Mouse (Mus musculus) hindbrain, embryonic 11.5 days (tissue): ENCODE data around the gene Pltp. TPM values are rescaled to one million over a fixed set of nuclear protein-coding genes. Genes with fewer than 3 reads are reported as not detected.
"Not testable (repeated sequence)": the region's sequence is repeated elsewhere in the genome, so short reads cannot be mapped to it uniquely, and the experiment has no call there.

Experiments
- ATAC-seq: fragments of 200-750 bp; cut with Nextera tagmentation; 2 replicates; pipeline ENCODE4 v1.8.0; 2017; ENCODE audit warnings: mild to moderate bottlenecking, moderate TSS enrichment, moderate library complexity; ENCODE audit not compliant: low FRiP score
- DNase-seq: peaks from one replicate; pipeline ENCODE4 v3.0.0-alpha.2; 2015; ENCODE audit warnings: low spot score
- H3K27ac ChIP-seq: fragments of 300-500 bp; sonication (generic); 2 replicates; pipeline ENCODE4 v1.5.1; 2014; ENCODE audit warnings: mild to moderate bottlenecking, low read depth, low read length
- H3K27me3 ChIP-seq: fragments of 300-500 bp; sonication (generic); 2 replicates; pipeline ENCODE4 v1.6.1; 2014; ENCODE audit warnings: mild to moderate bottlenecking, low read length, moderate library complexity, mixed read lengths; ENCODE audit not compliant: control insufficient read depth, insufficient read depth
- H3K36me3 ChIP-seq: fragments of 300-500 bp; sonication (generic); 2 replicates; pipeline ENCODE4 v1.6.1; 2014; ENCODE audit warnings: mild to moderate bottlenecking, low read length, moderate library complexity, mixed read lengths; ENCODE audit not compliant: control insufficient read depth, insufficient read depth
- H3K4me1 ChIP-seq: fragments of 300-500 bp; sonication (generic); replicated peaks from 2 replicates; pipeline ENCODE4 v1.6.1; 2014; ENCODE audit warnings: low read length, mixed read lengths; ENCODE audit not compliant: control insufficient read depth, insufficient read depth
- H3K4me2 ChIP-seq: fragments of 300-500 bp; sonication (generic); replicated peaks from 2 replicates; pipeline ENCODE4 v1.6.1; 2014; ENCODE audit warnings: mild to moderate bottlenecking, low read depth, low read length
- H3K4me3 ChIP-seq: fragments of 300-500 bp; sonication (generic); 2 replicates; pipeline ENCODE4 v1.5.1; 2014; ENCODE audit warnings: low read depth, low read length
- H3K9ac ChIP-seq: fragments of 300-500 bp; sonication (generic); 2 replicates; pipeline ENCODE4 v1.6.1; 2014; ENCODE audit warnings: low read depth, low read length
- H3K9me3 ChIP-seq: fragments of 300-500 bp; sonication (generic); 2 replicates; pipeline ENCODE4 v1.6.1; 2016; ENCODE audit warnings: low read length; ENCODE audit not compliant: control insufficient read depth
- WGBS: fragments of 180-500 bp; shearing (Covaris S2); extraction: QIAGEN DNeasy Blood & Tissue Kit; methylation state at CpG from one replicate; pipeline ENCODE4 v1.1.7; 2014; 5-methylcytosine and 5-hydroxymethylcytosine counted together
- polyA plus RNA-seq: library from polyadenylated mRNA; unstranded; fragments of >200 nt; fragmentation: Nextera tagmentation; extraction: Ambion mirVana; gene quantifications from 2 replicates; pipeline ENCODE4 v1.2.1, GENCODE M21; 2014

Gene Pltp
- polyA plus RNA-seq, 1 experiment from 2014 or later, result 67.6 TPM

- H3K36me3 ChIP-seq, result peaks cover 14% of the 10 kb centered on the region
- no peak overlapping the region for H3K9ac ChIP-seq
Observed at GRCm38 (mm10) chr2:164886617-164887016, 29.1 kb upstream of the Pltp start.

GRCm38 (mm10) chr2:164885788-164886187 lies 28.3 kb upstream of the Pltp start:
- H3K27ac ChIP-seq, result no peak overlapping the region
- H3K4me1 ChIP-seq, result peaks cover under 1% of the 10 kb centered on the region; the same call in 1 of the 2 replicates
- WGBS, result 86% methylated on average over 7 of the region's 7 CpGs
- H3K36me3 ChIP-seq, result peaks cover 13% of the 10 kb centered on the region
- ATAC-seq (no peak), DNase-seq (no peak)
- no peak overlapping the region for H3K9ac ChIP-seq
- H3K9me3 ChIP-seq, result no peaks in the 10 kb centered on the region
- H3K27me3 ChIP-seq, result no peaks in the 10 kb centered on the region
- H3K4me2 ChIP-seq, result no peak overlapping the region
- H3K4me3 ChIP-seq, result no peak overlapping the region

More at GRCm38 (mm10) chr2:164886617-164887016, 29.1 kb upstream of the Pltp start:
- DNase-seq (no peak), ATAC-seq (no peak)
- no peak overlapping the region for H3K4me2 ChIP-seq
- H3K27me3 ChIP-seq, result no peaks in the 10 kb centered on the region
- no peak overlapping the region for H3K4me3 ChIP-seq
- 95% methylated on average over 10 of the region's 10 CpGs for WGBS
- H3K9me3 ChIP-seq, result no peaks in the 10 kb centered on the region
- H3K4me1 ChIP-seq, result no peaks in the 10 kb centered on the region; the same call in 1 of the 2 replicates
- H3K27ac ChIP-seq, result no peak overlapping the region

DNA sequence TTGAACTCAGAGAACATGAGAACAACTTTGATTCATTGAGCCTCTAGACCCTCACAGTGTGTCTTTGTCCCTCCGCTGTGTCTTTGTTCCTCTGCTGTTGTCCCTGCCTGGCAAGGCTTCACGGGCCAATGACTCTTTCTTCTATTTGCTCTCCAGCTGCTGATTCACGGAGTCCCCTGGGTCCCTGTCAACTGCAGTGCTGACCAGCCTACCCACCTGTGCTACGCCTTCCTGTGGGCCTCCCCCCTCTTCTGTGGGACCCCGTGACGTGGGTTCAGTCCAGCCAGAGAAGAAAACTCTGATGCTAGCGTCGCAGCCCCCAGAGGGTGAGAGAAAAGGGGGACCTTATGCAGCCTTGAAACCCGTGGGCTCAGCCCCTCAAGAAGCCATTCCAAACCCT lies 25.1 kb upstream of the Pltp start:
- Histone ChIP-seq H3K27ac (peak overlapping the region; percentile 72), H3K9ac (no peak overlapping the region), H3K4me2 (no peak overlapping the region), H3K9me3 (no peaks in the 10 kb centered on the region), H3K27me3 (no peaks in the 10 kb centered on the region), H3K4me1 (peaks cover 11% of the 10 kb centered on the region), H3K36me3 (peaks cover 5% of the 10 kb centered on the region; the same call in 1 of the 2 replicates), H3K4me3 (no peak overlapping the region)
- peak; percentile 55 for DNase-seq
- WGBS, result 35% methylated on average over 9 of the region's 9 CpGs
- ATAC-seq, result no peak

- Histone ChIP-seq H3K9me3 (no peaks in the 10 kb centered on the region), H3K4me2 (peak overlapping the region; percentile 84), H3K27me3 (no peaks in the 10 kb centered on the region), H3K4me3 (peak overlapping the region; percentile 89), H3K27ac (peak overlapping the region; percentile 100), H3K36me3 (no peaks in the 10 kb centered on the region), H3K4me1 (peaks cover 11% of the 10 kb centered on the region), H3K9ac (peak overlapping the region; percentile 99)
- under 1% methylated on average over 49 of the region's 72 CpGs for WGBS
- ATAC-seq, result peak; percentile 83
- peak; percentile 98 for DNase-seq
Observed at GRCm38 (mm10) chr2:164879568-164880277, 22.2 kb upstream of the Pltp start.

GRCm38 (mm10) chr2:164879228-164879567 lies 21.7 kb upstream of the Pltp start, which contains the start of gene Pcif1:
TSS of gene Pcif1 (plus strand) at chr2:164879304.
- Histone ChIP-seq H3K4me1 (peaks cover 11% of the 10 kb centered on the region), H3K4me2 (peak within 1 kb of the TSS; percentile 84), H3K4me3 (peak within 1 kb of the TSS; percentile 89), H3K9me3 (no peaks in the 10 kb centered on the region), H3K9ac (peak within 1 kb of the TSS; percentile 99), H3K27me3 (no peaks in the 10 kb centered on the region), H3K36me3 (no peaks in the 10 kb centered on the region), H3K27ac (peak within 1 kb of the TSS; percentile 100)
- WGBS, result under 1% methylated on average over 34 of the region's 40 CpGs
- ATAC-seq, result peak; percentile 85
- DNase-seq, result peak; percentile 97

DNA sequence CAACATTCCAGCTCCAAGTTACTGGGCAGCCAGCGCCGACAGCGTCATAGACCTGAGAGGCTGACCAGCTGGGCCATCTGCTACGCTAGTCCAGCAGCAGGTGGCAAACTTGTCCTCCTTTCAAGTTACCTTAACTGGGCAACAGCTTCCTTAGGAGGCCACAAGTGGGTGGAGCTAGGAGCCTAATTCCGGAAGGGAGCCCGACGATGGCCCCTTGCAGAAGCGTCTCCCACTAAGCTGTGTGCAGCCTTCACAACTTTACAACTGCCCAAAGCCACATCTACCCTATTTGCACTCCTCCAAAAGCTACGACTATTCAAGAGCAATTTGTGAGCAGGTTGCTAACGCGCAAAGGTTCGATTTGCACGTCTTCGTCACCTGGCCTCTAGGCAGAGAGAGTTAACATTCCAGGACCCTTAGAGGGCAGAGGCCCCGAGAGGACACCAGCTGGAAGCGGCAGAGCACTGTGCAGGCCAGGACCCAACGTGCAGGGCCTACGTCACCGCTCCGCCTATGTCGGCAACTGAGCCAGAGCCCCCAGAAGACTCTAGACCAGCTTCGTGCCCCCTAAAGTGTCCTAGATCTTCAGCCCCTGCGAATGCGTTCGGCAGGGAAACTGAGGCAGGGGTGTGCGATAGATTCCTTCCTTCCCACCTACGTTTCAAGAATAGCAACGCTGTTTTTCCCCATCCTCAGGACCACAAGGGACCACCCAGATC lies 21.2 kb upstream of the Pltp start:
- ATAC-seq (peak; percentile 55), DNase-seq (peak; percentile 60)
- WGBS, result 2% methylated on average over 28 of the region's 28 CpGs
- peaks cover 11% of the 10 kb centered on the region for H3K4me1 ChIP-seq
- H3K27me3 ChIP-seq, result no peaks in the 10 kb centered on the region
- peak overlapping the region; percentile 100 for H3K27ac ChIP-seq
- H3K9me3 ChIP-seq, result no peaks in the 10 kb centered on the region
- peak overlapping the region; percentile 99 for H3K9ac ChIP-seq
- H3K4me2 ChIP-seq, result peak overlapping the region; percentile 84
- H3K36me3 ChIP-seq, result no peaks in the 10 kb centered on the region
- peak overlapping the region; percentile 89 for H3K4me3 ChIP-seq

- peak overlapping the region; percentile 84 for H3K4me2 ChIP-seq
- not testable (repeated sequence) for H3K27me3 ChIP-seq, ATAC-seq, H3K9me3 ChIP-seq, DNase-seq, H3K36me3 ChIP-seq, H3K9ac ChIP-seq, H3K27ac ChIP-seq
- H3K4me3 ChIP-seq, result peak overlapping the region; percentile 89; the same call in 1 of the 2 replicates
- peaks cover 11% of the 10 kb centered on the region for H3K4me1 ChIP-seq
- 69% methylated on average over 11 of the region's 11 CpGs for WGBS
Observed at GRCm38 (mm10) chr2:164877376-164878215, 20.1 kb upstream of the Pltp start.

GRCm38 (mm10) chr2:164875648-164876047 lies 18.1 kb upstream of the Pltp start:
- not testable (repeated sequence) for H3K4me2 ChIP-seq, DNase-seq, H3K27me3 ChIP-seq, H3K9me3 ChIP-seq, H3K27ac ChIP-seq, ATAC-seq, H3K36me3 ChIP-seq, H3K4me3 ChIP-seq, H3K4me1 ChIP-seq, H3K9ac ChIP-seq
- 41% methylated on average over 2 of the region's 2 CpGs for WGBS
